Mouse (Mus musculus) kidney, postnatal 36 days (tissue): ENCODE data around the gene Traf6.

Source experiments
- DNase-seq, 2 experiments: peaks; one replicate each; pipeline ENCODE4 v3.0.0; 2021 to 2022; ENCODE audit warnings: mixed read lengths in 2 of 2

The Traf6 gene

DNA sequence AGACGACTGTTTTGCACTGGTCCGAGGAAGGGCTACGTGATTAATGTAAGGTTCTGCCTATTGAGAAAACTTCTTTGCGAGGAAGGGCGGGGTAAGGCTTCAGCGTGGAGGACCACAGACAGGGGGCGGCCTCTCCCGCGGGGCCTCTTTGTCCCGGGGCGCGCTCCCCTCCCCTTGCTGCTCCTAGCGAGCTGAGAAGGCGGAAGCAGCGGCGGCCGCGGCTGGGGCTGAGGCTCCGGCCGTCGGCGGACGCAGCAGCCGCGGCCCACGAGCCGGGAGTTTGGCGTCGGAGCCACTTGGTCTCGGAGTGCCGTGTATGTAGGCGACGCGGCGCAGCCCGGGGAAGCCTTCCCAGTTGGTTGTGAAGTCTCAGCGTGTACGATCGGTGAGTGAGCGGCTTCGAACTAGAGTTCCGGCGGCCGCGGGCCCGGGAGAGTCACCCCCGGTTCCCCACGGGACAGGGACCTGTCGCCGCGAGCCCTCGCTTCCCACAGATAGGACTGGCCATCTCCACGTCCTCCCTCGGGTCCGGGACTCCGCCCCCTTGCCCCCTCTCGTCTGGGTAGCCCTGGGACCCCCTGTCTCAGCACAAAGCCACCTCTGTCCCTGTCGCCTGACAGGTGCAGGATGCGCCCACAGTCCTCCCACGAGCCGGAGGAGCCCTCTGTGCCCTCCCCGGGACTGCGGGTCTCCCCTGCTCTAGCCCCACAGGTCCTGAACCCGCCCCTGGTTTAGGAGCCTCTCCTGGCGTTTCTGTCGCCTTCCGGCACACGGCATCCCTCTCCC lies at the start of gene Traf6:
TSS of gene Traf6 (plus strand) at position 194 of the 786 bp plus-strand sequence.
- DNase-seq, result peak; percentile 88 to 95

- DNase-seq, result no peak
These were observed 39.0 kb upstream of the Traf6 start for GRCm38 (mm10) chr2:101638979-101639839.

DNA sequence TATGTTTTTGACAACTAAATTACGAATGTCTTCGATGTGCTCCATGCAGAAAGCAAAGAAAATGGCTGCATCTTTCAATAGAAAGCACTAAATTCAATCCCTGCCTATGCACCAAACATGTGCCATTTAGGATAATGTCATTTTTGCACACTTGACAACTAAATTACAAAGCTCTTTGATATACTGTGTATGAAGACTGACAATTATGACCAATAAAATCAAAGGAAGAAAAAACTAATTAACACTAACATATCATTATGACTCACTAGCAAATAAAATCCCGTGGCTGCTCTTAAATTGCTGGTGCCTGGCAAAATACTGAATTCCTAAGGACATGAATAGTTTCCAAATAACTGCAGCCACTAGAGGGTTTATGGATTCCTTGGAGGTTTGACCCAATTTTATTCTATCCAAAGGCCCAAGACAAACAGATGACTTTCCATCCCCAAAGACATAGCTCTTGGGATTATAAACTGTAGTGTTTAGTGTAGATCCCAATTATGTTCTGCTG lies 38.3 kb upstream of the Traf6 start:
- no peak for DNase-seq

DNA sequence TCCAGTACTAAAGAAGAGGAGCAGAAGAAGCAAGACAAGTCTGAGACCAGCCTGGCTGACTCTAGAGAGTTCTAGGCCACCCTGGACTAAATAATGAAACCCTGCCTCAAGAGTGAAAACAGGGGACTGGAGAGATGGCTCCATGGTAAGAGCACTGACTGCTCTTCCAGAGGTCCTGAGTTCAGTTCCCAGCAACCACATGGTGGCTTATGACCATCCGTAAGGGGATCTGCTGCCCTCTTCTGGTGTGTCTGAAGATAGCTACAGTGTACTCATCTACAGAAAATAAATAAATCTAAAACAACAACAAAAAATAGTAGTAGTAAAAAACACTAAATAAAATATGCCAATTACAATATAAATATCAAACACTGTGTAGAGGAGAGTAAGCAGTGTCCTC lies 32.4 kb upstream of the Traf6 start:
- DNase-seq, result no peak

DNA sequence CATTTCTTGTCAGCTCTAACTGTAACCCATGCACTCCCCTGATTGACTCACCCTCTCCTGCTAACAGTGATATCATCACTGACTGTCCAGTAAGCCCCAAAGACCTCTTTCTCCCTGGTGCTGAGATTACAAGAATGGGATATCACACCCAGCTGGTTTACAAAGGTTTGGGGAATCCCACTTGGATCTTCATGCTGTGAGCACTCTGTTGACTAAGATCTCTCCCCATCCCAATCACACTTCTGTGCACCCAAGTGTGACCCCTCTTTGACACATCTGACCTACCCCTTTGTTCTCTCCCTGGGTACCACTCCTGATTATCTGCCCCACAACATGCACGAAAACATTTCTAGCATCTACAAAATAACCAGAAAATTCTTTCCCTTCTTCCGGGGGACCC lies 29.9 kb upstream of the Traf6 start:
- DNase-seq, result no peak

DNA sequence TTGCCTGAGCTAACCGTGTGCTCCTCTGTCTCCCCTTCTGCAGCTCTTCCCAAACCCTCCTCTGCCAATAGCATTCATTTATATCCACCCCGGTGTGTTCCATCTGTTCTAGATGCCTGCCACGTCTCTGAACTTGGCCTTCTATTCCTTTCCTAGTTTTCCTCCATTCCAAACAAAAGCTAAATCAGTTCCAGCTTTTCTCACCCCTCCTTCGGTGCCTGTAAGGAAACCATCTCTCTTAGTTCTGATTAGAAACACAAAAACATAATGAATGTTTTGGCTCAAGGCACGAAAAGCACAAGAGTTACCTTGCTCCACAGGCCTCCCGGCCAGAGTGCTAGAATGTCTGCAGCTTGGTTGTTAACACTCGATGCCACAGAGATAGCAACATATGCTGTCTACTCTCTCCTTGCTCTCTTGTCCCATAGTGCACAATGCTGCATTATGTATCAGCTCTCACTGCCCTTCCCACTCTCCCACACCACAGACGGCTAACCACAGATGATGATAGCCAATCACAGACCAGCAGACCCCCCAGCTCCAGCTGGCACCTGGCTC lies 29.0 kb upstream of the Traf6 start, which contains the start of the genes Rag1 and B230118H07Rik:
TSS of gene Rag1 (minus strand) at position 388 of the 558 bp plus-strand sequence.
TSS of gene B230118H07Rik (minus strand) at position 419 of the 558 bp plus-strand sequence.
- no peak for DNase-seq

- no peak for DNase-seq
These were observed 27.8 kb upstream of the Traf6 start for GRCm38 (mm10) chr2:101650446-101650845.

- DNase-seq, result peak in 1 of 2 experiments; percentile 4
These were observed 25.9 kb upstream of the Traf6 start for GRCm38 (mm10) chr2:101652204-101652920.

DNA sequence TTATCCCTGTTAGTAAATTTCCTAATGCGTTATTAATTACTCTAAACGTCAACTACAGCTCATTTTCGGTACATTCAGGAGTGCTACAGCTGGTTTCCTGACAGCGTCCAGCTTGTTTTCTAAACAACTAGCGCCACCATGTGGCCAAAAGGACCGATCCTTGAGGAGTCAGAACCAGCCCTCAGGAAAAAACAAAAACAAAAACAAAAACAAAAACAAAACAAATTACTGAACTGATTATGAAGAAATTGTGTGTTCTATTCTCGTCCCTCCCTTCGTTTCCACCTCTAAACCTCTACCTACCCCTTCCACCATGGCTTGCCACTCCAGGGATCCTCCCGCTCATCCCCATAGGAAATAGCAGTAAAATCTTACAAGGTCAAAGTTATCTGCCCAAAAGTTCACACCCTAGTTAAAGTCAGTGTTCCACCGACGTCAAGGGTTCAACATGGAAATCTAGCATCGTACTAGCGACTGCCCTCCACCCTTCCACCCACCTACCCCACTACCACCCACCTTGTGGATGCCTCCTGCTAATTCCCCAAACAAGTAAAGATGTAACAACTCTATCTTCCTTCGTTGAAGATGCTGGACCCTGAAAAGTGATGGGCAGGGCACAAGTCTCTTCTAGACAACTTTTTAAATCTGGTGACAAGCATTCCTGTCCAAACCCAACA lies 25.2 kb upstream of the Traf6 start:
- peak; percentile 73 to 93 for DNase-seq

DNA sequence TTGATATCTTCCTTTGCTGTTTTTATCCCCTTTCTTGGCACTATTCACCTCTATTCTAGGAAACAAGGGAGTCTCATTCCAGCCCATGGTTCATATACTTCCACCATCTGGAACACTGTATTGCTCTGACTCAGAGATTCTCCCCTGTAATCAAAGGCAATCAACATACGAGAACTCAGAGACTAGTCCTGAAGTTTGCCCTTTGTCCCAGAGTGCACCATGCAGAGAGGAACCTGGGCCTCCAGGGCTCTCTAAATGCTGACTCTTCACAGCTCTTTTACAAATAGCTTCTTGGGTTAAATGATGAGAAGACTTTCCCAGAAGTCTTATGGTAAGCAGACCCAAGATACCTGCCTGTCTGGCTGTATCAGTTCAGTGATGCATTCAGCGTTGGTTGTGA lies 17.7 kb upstream of the Traf6 start:
- peak; percentile 14 to 15 for DNase-seq

- DNase-seq, result peak; percentile 80 to 88
These were observed 13.0 kb upstream of the Traf6 start for GRCm38 (mm10) chr2:101665058-101665702.

DNA sequence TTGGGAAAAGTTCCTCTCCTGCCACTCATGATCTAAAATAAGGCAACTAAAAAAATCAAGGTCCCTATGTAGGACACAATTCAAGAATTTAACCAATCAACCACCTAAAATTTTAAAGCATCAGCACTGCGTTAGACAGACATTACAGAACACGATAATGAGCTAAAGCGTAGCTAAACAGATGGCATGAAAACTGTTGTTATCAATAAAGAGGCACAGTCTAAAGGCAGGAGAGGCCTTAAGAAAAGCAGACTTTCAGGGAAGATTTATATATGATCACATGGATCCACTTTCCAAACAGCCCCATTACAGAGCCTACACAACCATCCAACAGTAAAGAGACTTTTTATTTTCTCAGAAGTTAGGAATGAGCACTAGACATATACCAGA lies 12.5 kb upstream of the Traf6 start:
- no peak for DNase-seq

DNA sequence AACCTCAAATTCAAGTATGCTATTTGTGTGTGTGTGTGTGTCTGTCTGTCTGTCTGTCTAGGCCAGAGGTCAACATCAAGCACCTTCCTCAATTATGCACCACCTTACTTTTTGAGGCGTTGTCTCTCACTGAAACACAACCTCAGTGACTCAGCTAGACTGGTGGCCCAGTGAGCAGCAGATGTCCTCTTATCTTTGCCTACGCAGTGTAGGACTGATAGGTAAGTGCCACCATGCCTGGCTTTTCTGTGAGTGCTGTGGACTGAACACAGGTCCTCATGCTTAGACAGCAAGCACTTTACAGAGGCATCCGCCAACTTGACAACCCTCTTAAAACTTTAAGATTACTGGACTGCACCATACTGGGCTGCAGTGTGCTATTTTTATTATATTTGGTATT lies 9.5 kb upstream of the Traf6 start:
- no peak for DNase-seq

DNA sequence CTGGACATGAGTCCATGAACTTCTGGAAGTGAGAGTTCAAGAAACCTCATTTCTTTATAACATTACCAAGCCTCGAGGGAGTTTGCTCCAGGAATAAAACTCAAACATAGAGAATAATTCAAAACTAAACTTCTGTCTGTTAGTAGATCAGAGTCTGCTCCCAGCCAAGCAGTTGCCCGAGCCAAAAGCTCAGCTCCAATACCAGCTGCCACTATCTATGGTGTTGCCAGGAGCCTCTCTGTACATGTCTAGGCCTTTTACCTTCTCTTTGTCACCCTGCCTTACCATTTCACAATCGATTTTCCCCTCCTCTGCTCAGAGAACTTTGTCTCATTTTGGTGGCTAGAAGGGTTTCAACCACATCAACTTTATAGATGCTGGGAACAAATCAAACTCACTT lies 4.7 kb upstream of the Traf6 start:
- no peak for DNase-seq

DNA sequence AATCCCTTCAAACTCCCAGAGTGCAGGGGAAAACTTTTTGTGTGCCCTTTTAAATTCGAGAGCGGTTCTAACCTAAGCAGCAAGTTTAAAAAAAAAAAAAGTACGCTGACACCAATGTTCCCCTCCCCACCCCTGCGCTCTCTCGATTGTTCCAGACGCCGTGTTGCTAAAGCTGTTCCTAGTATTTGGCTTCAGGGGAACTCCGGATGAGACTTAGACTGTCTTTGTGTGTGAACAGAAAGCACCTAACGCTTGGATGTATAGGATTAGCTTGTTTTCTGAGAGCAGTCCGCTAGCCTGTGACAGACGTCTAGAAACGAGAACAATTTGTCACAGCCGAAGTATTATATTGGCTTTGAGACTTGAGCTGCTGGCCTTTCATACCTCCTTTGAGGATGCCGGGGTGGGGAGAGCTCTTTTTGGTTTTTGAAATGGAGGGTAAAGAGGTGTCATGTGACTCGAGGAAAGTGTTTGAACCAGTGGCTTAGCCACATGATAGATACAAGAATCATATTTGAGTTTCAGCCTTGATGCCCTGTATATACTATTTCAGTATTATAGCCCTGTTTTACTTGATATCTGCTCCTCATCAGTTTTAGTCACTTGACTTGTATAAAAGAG lies 1.0 kb downstream of the Traf6 start:
- DNase-seq, result peak in 1 of 2 experiments; percentile 17

- DNase-seq, result peak; percentile 69 to 82
These were observed 6.2 kb downstream of the Traf6 start for GRCm38 (mm10) chr2:101684421-101684820.

DNA sequence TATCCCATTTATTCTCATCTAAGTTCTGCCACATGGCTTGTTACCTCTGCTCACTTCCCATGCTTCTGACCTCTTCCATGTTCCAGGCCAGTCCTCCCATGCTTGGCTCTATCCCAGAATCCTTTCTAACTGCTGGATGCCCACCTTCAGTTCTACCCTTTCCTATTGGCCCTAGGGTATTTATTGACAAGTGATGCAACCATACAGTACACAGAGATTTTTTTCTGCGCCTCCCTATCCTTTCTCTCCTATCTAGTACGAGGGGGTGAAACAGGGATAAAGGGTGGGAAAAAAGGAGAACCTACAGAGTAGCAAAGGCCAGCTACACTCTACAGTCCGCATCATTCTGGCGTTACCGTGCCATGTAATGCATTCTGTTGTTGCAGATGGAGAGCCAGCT lies 9.8 kb downstream of the Traf6 start:
- DNase-seq, result no peak

GRCm38 (mm10) chr2:101690252-101690827 lies 12.1 kb downstream of the Traf6 start:
- DNase-seq, result no peak

DNA sequence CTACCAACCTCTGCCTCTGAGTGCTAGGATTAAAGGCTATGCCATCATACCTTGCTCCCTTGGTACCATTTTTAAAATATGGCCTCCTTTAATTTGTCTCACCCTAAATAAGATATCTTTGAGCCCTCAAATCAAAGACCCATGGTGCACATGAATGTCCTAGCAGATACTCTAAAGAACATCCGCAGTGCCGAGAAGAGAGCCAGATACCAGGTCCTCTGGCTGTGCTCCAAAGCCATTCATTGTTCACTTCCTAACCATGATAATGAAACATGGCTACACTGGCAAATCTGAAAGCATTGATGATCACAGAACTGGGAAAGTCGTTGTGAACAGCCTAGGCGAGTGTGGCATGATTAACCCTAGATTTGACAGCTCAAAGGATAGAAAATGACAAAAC lies 14.8 kb downstream of the Traf6 start:
- no peak for DNase-seq

DNA sequence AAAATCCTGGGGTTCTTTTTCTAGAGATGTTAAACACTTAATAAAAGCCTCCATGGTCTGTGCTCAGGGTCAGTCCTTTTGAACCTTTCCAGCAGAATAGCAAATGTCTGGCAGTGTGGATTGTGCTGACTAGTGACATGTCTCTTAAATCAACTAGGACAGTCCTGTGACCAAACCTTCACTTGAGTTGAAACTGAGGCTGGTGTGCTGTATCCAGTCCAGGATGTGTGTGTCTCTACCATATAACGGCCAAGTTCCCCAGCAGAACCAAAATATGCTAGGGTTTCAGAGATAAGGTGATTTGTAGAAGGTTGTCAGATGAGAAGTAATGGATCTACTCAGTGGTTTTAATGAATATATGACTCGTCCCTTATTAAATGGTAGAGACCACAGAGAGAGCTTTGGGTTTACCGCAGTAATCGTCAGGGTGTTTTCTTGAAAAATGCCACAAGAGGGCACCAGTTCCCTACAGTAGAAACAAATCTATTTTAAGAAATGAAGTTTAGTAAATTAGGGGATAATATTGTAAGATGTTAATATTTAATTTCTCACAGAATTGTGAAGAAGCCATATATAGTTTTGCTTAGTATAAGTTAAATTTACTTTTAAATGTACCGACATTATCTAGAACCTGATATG lies 15.5 kb downstream of the Traf6 start:
- peak; percentile 27 to 51 for DNase-seq
